Mouse (Mus musculus): ENCODE measurements around the gene Scn1a. TPM values are rescaled to one million over a fixed set of nuclear protein-coding genes. Genes with fewer than 3 reads are reported as not detected.

The Scn1a gene
- polyA plus RNA-seq, 3 experiments from 2014 or later: not detected

- ATAC-seq: no peak
Measured at GRCm38 (mm10) chr2:66240334-66240733, 200.3 kb downstream of the Scn1a start.

- ATAC-seq: no peak
Measured at GRCm38 (mm10) chr2:66238886-66239285, 201.8 kb downstream of the Scn1a start.

GRCm38 (mm10) chr2:66220954-66221353 lies 219.7 kb downstream of the Scn1a start:
- no peak for ATAC-seq

Other genes with a start within 250 kb of the Scn1a start
- gene Ttc21b, start 184.2 kb downstream of the Scn1a start, polyA plus RNA-seq (2017; shearing (Covaris generic)): 1 to 10 TPM; 4.7 to 6.7 (median 4.8) TPM
- gene Scn9a, start 194.1 kb upstream of the Scn1a start, polyA plus RNA-seq (2017; shearing (Covaris generic)): not detected